Mouse (Mus musculus) kidney, adult 8-10 months (tissue): ENCODE results near the gene Tbx20.

Experiments used
- DNase-seq, 2 experiments: peaks; one replicate each; pipeline ENCODE4 v3.0.0; 2022

The Tbx20 gene

DNA sequence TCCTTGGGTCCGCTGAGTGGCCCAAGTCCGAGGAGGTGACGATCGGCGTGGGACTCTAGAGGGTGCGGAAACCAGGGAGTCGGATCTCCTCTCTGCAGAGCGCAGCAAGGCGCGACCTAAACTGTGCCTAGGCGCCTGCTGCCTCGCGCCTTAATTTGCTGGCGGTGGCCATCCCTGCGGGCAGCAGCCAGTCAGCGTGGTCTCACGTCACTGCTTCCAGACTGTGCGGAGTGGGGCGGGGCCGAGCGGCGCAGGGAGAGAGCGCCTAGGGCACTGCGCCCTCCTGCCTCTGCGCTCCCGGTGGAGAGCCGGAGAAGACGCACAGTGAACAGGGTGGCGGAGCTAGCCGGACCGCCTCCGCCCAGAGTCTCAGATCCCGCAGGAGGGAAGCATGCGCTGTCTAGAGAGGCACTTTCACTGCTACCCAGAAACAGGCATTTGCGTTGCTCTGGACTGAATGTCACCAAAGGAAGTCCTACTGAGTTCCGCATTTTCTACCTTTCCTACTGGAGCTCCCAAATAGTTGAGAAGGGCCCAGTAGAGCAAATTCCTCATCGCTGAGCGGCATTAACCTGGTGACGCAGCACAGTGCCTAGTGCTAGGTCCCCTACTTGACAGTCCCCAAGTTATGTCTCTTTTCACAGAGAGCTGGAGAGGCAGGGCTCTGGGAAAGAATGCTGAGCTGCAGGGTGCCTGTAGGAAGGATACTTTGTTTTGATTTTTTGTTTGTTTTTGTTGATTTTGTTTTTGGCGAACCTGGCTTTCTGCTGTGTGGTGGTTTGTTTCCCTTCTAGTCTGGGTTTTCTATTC lies at the start of gene Tbx20:
TSS of gene Tbx20 (minus strand) at position 144 of the 810 bp plus-strand sequence.
- no peak for DNase-seq

DNA sequence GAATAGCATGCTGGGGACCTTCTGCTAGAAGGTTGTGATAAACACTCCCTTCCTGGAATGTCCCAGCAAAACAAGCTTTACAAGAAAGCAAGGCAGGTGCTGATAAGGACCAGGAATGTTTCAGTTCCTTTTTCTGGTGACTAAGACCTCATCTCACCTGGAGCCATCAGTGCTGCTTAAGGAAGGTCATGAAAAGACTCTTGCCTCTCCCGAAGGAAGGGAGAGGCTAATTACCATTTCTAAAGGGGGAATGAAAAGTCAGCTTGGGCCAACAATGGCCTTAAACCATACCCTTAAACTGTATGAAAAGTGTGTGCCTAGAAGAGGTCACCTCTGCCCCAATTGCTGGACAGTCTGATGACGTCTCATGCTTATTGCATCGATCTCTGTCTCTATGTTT lies 44.4 kb upstream of the Tbx20 start:
- DNase-seq = no peak

DNA sequence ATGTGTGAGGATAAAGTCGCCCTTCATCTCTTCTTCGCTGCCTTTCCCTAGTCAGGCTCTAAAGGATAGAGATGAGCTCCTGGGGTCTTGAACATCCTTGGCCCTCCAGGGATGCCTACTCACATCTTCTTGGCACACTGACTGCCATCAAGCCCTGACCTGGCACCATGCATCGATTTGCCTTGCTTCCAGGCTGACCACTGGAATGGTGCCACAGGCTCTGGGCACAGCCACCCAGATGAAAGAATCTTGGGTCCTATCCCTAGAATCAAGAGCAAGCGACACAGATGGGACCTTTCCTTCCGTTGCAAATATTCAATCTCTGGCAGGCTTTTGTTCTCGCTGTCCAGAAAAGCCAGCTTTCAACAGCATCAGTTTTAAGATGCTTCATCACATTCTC lies 38.4 kb upstream of the Tbx20 start:
- DNase-seq = no peak

DNA sequence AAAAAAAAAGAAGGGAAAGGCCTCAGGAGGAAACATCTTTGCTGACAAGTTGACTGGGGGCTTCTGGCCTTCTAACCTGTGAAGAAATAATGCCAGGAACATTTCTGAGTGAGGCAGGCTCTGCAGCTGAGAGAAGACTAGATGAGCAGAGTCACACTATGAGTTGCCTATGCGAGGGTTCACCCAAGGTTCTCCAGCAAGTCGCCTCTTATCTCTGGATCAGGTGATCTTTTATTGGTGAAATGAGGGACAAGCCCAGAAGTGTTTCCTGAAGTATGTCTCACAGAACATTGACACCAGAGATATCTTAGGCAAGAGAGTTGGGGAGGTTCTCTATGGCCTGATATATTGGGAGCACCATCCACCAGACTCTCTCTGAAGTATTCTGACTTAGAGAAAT lies 18.0 kb upstream of the Tbx20 start:
- DNase-seq = no peak

DNA sequence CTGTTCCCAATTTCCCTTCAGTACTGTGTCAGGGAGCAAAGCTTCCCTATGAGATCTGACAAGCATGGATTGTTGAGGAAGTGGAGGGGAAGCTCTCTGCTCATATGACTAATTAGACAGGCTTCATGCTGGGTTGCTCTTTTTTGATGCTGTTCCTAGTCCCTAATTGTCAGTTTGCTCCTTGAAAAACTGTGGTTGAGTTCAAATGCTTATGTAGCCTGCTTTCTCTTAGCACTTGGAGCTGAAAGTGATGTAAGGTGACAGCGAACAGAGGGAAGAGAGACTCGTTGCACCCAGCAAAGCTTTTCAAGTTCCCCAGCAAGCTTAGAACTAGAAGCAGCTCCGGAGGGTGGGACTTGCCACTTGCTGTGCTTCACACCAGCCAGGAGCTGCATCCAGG lies 15.3 kb upstream of the Tbx20 start:
- no peak for DNase-seq

DNA sequence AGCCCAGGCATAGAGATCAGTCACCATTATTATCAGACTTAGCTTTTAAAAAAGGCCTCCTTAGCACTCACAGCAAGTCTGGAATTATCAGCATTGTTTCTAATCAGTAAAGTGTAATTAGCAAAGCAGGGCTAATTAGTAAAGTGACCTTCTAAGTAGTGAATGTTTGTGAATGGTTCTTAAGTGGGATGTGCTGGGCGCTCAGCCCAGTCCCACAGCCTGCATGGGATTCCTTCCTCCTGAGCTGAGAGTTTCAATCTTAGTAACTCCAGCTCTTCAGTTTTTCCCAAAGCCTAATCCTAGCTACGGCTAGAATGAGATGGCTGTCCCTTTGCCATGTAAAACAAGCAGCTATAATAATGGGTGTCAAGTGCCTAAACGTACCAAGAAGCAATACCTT lies 8.2 kb upstream of the Tbx20 start:
- DNase-seq = no peak

DNA sequence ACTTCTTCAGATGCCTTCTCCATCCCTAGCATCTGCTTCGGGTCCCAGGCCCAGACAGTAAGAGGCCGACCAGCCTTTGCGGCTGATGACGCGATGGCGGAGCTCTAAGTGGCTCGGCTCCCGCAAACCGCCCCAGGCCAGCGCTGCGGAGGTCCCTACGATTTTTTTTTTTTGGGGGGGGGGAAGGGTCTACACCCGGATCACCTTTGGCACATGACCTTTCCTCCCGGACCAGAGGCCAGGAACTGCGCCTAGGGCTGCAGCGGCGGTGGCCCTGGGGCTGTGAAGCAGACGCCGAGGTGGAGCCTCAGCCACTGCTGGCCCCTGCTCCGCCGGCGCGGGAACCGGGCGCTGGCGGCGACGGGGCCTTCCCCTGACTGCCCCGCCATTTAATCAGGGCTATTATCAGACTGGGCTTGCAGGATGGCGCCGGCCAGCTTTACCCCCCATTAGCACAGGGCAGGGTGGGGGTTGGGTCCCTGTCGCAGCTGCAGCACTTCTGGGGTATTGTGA lies 6.9 kb upstream of the Tbx20 start:
- no peak for DNase-seq

DNA sequence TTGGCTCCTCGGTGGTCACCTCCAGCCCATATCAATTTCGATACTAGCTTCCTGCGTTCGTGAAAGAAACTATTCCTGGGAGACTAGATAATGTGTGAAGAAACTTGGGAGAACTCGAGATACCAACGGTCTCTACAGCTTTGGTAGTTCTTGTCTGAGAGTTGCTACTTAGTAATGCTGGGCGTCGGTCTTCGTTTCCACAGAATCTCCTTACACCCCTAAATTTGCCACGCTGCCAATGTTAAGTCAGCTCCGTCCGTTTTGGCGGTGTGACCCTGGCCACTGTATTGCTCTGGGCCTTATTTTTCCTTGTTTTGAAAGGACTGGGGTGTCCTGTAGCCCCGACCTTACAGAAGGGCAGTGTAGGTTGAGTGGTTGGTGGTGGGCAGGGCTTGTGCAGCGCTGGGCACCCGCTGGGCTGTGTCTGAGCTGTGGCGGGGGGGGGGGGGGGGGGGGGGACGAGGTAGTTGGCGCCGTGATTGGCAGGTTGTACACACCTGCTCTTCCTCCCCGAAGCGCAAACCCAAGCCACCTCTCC lies 6.4 kb upstream of the Tbx20 start:
- no peak for DNase-seq

DNA sequence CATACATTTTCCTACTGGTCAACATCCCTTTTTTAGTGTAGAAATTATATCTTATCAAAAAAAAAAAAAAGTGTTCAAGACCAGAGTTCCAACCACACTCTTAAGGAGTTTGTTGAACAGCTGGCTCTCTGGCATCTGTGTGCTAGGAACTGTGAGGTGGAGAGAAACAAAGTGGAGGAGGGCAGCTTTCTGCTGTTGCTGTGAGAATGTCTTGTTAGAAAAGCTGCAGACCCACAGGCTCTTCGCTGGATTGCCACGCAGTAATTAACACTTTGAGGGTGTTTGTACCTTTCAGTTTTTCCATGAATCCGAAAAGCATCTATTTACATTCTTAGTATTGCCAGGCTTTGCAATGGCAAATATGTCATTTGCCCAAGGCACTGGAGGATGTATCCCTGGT lies 5.9 kb upstream of the Tbx20 start:
- DNase-seq = no peak

DNA sequence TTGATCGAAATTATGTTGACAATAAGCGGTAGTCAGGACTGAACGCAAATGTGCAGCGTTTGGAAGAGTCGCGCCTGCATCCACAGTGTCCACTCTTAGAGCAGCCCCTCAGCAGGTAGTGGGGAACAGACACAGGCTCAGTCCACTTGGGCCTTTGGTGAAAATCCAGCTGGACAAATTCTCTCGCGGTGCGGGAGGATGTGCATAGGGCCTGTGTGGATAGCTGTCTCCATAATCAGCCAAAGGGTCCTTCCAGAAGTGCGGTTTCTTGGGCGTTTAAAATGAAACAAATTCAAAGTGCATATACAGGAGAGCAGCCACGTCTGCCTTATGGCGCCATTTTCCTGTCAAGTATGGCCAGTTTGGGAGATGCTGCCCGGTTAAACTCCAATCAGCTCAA lies 4.5 kb upstream of the Tbx20 start:
- no peak for DNase-seq

DNA sequence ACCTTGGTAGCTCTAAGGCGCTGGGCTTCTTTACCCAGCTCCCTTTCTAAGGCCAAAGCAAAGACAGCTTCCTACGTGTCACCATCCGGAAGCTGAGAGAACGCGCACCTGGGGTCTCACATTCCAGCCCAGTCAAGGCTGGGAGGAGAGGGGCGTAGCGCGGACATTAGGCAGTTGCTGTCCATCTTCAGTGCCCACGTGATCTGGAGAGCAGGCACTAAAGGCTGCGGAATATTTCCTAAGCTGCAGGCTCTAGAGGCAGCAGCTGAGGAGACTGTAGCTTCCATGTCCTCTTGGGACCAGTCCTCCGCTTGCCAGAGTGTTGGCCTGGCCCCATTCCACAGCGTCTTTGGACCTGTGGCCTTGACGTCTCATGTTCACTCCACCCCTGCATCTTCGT lies 3.9 kb upstream of the Tbx20 start:
- no peak for DNase-seq

DNA sequence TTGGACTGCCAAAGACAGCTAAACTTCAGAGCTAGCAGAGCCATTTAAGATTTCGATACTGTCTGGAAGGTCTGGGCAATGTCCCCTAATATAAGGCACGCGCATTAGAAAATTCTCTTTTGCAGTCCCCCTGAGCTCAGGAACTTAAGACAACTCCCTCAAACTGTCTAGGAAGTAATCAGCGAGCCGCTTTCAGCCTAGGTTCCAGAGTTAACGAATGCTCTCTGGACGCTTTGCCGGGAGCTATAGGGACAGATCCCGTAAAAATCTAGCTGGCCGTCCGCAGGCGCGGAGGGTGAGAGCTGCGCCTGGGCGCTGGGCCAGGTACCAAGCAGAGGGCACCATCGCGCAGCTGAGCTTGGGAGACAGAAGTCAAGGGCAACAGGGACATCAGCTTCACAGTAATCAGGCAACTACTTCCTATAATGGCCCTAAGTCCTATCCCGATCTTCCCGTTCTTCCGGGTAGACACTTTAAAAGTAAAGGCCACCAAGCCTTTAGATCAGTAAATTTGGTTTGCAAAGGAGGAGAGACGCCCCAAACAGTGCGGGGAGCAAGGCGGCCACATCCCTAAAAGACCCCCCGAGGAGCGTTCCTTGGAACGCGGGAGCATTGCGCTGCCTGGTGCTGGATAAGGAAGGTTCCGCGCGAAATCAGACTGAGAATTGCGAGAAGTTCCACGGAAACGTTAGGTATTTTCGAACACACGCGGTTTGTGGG lies 3.2 kb upstream of the Tbx20 start:
- no peak for DNase-seq

DNA sequence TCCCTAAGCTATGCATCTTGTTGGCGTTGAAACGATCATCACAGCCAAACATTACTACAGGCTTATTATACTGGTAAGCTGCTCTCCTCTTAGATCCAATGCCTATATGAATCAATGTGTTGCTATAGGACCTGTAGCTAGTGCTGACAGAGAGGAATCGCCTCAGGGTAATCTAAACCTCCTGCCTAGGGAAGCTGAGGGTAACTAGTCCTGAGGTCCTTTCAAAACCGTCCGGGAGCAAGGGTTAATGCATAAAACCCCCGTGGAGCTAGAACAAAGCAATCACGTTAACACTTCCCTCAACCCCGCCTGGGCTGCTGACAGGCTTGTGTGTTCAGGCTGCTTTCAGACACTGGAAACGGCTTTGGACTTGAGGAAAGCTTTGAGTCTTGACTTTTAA lies 2.4 kb upstream of the Tbx20 start:
- no peak for DNase-seq

DNA sequence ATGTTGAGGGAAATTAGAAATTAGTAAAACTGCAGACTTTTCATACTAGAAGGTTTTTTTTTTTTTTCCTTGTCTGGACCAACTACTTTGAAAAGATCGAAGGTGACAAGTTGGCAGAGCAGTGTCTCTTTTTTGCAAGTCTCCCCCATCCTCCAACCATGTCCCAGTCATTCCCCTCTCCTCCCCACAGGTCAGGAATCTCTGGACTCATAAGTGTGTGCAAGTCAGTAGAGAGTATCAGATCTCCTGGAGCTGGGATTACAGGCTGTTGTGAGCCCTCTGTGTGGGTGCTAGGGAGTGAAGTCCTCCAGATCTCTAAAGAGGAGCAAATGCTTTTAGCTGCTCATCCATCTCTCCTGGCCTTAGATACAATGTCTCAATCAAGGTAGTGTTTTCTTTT lies 1.5 kb upstream of the Tbx20 start:
- no peak for DNase-seq

DNA sequence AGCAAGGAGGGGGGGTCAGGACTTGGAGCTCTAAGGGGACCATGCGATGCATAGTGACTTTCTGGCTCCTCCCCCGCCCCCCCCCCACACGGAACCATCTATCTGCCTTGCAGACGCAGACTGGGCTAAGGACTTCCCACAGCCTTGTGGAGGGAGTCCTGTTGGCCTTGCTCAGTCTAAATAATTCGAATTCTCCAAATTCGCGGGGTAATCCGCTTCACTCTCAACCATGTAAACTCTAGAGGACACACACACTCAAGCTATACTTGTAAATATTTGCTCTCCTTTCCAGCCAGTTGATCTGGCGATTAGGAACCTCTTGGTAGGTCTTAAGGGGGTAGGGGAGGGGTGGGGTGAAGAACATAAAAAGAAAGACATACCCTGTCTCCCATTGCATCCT lies 898 bp upstream of the Tbx20 start:
- DNase-seq = no peak

DNA sequence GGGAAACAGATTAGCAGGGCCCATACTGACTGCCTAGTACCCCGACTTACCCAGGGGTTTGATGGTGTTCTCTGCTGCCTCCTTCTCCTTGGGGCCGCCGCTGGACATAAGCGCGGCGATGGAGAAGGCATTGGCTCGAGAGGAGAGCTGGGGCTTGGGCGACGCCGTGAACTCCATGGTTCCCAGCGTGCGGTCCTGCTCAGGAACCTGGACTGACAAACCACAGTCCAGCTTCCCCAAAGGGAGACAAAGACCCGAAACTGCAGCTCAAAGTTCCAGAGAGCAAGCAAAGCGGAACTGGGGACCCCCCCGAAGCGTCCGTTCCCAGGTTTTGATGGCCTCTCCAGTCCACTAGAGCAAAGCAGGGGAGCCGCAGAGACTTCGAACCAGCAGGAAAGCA lies 434 bp downstream of the Tbx20 start:
- no peak for DNase-seq

DNA sequence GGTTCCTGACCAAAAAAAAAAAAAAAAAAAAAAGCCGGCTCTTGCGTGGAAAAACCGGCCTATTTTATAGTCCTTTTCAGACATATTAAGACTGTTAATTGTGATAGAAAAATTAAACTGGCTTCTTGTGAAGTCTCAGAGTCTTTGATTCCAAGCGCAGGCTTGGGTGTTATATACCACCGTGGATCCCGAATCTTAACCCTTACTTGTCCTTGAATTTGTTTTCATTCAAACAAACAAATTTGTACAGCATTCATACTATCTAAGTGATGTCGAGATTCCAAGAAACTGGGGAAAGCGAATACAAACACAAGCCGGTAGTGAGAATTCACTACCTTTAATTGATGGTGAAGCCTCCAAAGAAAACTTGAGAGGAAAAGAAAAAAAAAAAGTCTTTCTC lies 932 bp downstream of the Tbx20 start:
- no peak for DNase-seq

DNA sequence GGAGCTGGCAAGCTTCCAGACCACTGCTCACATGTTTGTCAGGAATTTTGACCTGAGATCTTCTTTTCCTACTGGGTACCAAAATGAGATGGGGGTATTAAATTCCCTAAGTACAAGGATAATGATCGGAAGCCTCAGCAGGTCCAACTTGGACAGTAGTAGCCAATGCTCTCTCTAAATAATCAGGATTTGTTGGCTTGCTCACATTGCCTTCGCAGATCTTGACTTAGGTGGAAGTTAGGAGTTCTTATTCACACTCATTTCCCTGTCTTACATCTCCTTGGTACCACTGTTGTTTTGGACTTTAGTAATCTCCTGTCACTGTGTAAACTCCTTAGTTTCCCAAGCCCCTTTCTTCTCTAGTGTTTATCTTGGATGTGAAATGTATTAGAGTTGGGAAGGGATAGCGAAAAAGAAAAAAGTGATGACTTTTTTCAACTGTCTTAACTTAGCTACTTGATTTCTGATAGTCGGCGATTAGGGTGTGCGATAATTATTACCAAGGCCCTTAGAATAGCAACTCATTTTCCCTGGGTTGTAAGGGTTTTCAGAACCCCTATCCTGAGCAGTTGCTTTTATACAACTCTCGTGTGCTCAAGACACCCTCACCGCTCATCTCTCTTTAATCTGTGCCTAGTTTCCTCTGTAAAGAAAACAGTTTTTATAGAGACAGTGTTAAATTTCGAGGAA lies 1.5 kb downstream of the Tbx20 start:
- DNase-seq = no peak

DNA sequence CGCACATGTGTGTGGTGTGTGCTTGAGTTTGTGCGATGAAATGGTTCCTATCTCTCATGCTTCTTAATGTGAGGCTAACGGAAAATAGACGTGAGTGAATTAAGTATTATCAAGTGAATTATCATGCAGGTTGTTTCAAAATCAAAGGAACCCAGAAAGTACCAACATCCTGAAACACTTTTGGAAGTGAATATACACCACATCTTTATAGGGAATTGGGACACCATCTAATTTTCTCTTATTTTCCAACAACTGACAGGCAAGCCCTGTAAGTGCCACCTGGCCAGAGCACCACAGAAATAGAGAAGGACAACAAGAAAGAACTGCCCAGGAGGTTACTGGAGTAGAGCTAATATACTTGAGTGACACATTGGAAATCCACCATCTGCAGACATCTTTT lies 2.4 kb downstream of the Tbx20 start:
- DNase-seq = no peak

DNA sequence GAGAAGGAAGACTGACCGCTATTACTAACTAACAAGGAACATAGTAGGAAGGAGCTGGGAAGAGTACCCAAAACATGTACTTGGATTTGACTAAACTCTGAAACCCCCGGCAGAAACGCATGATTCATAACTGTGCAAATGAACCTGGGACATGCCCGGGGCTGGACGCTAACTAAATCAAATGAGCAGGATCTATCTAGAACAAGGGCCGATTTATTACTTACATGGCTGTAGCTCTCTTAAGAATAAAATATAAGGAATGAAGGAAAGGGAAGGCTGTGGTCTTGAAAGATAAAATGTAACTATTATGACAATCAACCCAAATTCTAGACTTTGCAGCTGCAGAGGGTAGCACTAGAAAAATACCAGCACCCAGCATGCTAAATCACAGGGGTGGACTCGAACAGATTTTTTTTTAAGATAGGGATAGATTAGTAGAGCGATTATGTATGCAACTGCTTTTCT lies 3.1 kb downstream of the Tbx20 start:
- no peak for DNase-seq

DNA sequence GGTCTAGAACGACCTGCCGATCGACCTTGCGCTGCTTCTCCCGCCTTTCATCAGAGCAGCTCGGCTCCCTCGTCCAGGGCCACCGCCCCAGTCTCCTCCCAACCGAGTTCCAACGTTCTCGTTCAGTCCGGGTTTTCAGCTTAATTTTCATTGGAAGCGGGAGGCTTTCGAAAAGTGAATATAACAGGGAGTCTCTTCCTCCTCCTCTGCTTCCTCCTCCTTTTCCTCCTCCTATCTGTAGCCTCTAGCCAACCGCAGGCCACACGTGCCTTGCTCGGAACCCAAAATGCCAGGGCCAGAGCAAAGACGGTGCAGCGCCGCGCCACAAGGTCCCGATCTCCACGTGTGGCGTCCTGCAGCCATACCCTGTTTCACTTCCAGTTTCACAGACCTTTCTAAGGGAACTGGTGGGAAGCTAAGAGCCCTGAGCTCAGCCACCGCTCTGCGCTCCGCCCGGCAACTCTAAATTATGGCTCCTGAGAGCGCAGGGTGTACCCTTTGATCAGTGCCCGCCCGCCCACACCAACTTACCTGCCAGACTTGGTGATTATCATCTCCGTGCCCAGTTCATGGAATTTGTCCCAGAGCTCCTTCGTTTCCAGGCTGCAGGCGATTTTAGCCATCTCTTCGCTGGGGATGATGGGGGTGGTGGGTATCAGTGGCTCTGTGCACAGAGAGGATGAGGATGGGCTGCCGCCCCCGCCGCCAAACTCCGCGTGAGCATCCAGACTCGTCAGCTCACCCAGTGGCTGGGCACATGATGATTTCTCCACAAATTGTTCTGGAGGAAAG lies 3.8 kb downstream of the Tbx20 start:
- DNase-seq = no peak

DNA sequence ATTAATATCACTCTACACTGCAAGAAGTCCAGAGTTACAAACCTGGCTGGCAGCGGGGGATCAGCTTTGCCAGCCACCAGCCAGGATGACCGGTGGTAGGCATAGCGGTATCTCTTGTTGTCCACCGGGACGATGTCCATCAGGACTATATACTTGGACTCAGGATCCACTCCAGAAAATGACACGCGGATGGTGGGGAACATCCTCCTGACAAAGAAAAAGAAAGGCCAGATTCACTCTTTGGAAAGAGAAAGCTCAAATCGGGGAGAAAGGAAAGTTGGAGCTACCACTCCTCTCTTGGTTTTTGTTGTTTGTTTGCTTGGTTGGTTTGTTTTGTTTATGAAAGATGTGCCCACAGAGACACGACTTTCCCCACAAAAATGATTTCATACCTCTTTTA lies 4.5 kb downstream of the Tbx20 start:
- no peak for DNase-seq

DNA sequence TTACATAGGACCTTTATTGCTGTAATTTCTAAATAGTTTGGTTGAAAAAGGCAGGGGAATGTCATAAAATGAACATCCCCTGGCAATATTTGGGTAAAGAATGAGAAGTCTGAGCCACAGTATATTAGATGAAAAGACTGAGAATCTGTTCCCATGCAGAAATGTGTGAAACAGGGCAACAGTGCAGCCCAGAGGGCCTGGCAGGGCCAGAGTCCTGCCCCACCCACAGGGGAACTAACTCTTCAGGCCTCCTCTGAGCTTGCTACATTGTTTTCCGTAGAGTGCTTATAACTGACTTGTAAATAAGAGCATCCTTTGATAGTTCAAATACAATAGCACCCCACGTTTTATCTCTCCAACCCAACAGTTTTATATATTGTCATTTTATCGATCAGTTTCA lies 7.0 kb downstream of the Tbx20 start:
- DNase-seq = no peak
